Mouse (Mus musculus) midbrain, embryonic 13.5 days (tissue): ENCODE measurements around the gene Nhsl2. TPM values are rescaled to one million over a fixed set of nuclear protein-coding genes. Genes with fewer than 3 reads are reported as not detected.

Experiments used
- ATAC-seq: fragments of 200-750 bp; cut with Nextera tagmentation; 2 replicates; pipeline ENCODE4 v1.8.0; 2017; ENCODE audit warnings: mild to moderate bottlenecking, moderate TSS enrichment, moderate library complexity
- H3K27ac ChIP-seq: fragments of 300-500 bp; sonication (generic); 2 replicates; pipeline ENCODE4 v1.5.1; 2015; ENCODE audit warnings: inconsistent platforms, mild to moderate bottlenecking, moderate library complexity
- H3K27me3 ChIP-seq: fragments of 300-500 bp; sonication (generic); 2 replicates; pipeline ENCODE4 v1.6.1; 2015; ENCODE audit warnings: mild to moderate bottlenecking, inconsistent platforms
- H3K36me3 ChIP-seq: fragments of 300-500 bp; sonication (generic); 2 replicates; pipeline ENCODE4 v1.6.1; 2015; ENCODE audit warnings: mild to moderate bottlenecking, inconsistent platforms
- H3K4me1 ChIP-seq: fragments of 300-500 bp; sonication (generic); replicated peaks from 2 replicates; pipeline ENCODE4 v1.6.1; 2015; ENCODE audit warnings: inconsistent platforms
- H3K4me2 ChIP-seq: fragments of 300-500 bp; sonication (generic); replicated peaks from 2 replicates; pipeline ENCODE4 v1.6.1; 2015; ENCODE audit warnings: moderate library complexity, mild to moderate bottlenecking, inconsistent platforms
- H3K4me3 ChIP-seq: fragments of 300-500 bp; sonication (generic); replicated peaks from 2 replicates; pipeline ENCODE4 v1.5.1; 2015; ENCODE audit warnings: mild to moderate bottlenecking, inconsistent platforms
- H3K9ac ChIP-seq: fragments of 300-500 bp; sonication (generic); replicated peaks from 2 replicates; pipeline ENCODE4 v1.6.1; 2015; ENCODE audit warnings: mild to moderate bottlenecking, inconsistent platforms
- H3K9me3 ChIP-seq: fragments of 300-500 bp; sonication (generic); 2 replicates; pipeline ENCODE4 v1.6.1; 2016; ENCODE audit warnings: mild to moderate bottlenecking, inconsistent platforms
- WGBS: fragments of 180-500 bp; shearing (Covaris S2); methylation state at CpG from one replicate; pipeline ENCODE4 v1.1.7; 2015; 5-methylcytosine and 5-hydroxymethylcytosine counted together
- polyA plus RNA-seq: library from polyadenylated mRNA; unstranded; fragments of >200 nt; fragmentation: Nextera tagmentation; extraction: Ambion mirVana; gene quantifications from 2 replicates; pipeline ENCODE4 v1.2.1, GENCODE M21; 2015

Gene Nhsl2
- polyA plus RNA-seq, 1 experiment from 2014 or later: 7.3 TPM

DNA sequence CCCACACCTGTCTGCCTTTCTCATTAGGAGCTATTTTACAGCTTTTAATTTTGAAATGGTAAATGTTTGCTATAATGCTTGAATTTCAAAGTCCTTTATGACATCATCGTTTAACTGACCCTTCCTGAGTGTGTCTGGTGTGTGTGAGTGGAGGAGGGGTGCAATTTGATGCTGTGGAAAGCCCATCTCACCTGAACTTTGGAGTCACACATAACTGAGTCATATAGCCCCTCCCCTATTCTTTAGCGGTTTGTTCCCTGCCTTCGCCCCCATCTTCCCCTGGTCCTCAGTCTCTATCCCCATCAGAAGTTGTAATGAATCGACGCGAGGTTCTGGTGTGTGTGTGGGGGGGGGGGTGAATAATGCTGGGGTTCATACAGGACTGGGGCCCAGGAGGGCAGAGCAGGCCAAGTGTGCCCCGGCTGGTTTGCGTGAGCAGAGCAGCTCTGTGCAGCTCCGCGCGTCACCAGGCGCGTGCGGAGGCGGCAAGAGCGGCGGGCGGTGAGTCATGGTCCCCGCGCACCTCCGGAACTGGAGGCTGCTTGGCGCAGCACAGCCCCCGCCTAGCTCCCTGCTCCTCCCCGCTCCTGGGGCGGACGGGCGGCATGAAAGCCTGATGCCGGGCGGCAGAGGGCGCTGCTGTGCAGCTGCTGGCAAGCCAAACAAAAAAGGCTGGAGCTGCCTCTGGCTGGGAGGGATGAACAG is 104.8 kb downstream of the Nhsl2 start:
- peak overlapping the region; percentile 57 for H3K4me2 ChIP-seq
- peak overlapping the region; percentile 33 for H3K4me3 ChIP-seq
- 0 out of 2 replicates have a peak, but pooled peaks cover 4% of the 10 kb centered on the region for H3K4me1 ChIP-seq
- H3K27me3 ChIP-seq: peaks cover 50% of the 10 kb centered on the region
- 19% methylated on average over 30 of the region's 30 CpGs for WGBS
- no peaks in the 10 kb centered on the region for H3K36me3 ChIP-seq
- no peaks in the 10 kb centered on the region for H3K9me3 ChIP-seq
- H3K27ac ChIP-seq: no peak overlapping the region
- H3K9ac ChIP-seq: peak overlapping the region; percentile 61
- peak; percentile 99 for ATAC-seq

DNA sequence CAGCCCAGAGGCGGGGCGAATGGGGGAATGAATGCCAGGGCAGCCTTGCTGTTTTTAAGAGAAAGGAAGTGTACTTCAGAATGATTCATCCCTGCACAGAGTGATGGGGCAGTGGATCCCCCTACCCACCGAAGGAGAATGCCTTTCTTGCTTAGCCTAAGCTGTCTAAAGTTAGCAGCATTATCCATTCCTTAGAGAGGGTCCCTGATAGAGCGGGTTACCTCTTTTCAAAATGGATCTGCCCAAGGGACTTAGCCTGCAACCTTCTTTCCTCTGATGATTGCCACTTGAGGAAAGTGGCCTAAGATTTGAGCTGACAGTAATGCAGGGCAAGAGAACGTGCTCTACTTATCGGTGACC is 105.3 kb downstream of the Nhsl2 start:
- Histone ChIP-seq H3K4me1 (0 out of 2 replicates have a peak, but pooled peaks cover 4% of the 10 kb centered on the region), H3K9ac (0 out of 2 replicates have a peak overlapping the region, but pooled peaks have one; percentile 61), H3K27ac (no peak overlapping the region), H3K4me2 (peak overlapping the region; percentile 57), H3K9me3 (no peaks in the 10 kb centered on the region), H3K4me3 (no peak overlapping the region; the same call in 1 of the 2 replicates), H3K36me3 (no peaks in the 10 kb centered on the region), H3K27me3 (peaks cover 50% of the 10 kb centered on the region)
- ATAC-seq: no peak
- 38% methylated on average over 6 of the region's 6 CpGs for WGBS

DNA sequence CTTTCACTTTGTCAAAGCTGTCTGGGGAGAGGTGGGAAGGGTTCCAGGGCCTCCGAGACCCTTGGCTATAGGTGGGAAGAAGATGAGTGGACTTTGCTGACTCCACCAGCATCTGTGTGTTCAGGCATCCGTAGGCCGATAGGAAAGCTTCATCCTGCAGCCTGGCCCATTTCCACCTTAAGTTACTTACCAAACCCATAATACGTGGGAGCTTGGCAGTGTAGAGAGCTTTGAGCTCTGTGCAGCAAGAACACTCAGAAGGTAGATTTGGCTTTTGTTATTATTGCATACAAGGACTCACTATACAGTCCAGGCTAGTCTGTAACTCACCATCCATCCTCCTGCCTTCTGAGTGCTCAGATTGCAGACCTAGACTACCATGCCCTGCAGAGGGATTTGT is 112.7 kb downstream of the Nhsl2 start:
- 87% methylated on average over 4 of the region's 4 CpGs for WGBS
- Histone ChIP-seq H3K9ac (no peak overlapping the region), H3K36me3 (no peaks in the 10 kb centered on the region), H3K4me2 (no peak overlapping the region), H3K9me3 (no peaks in the 10 kb centered on the region), H3K4me1 (no peaks in the 10 kb centered on the region), H3K27me3 (peaks cover 33% of the 10 kb centered on the region; the same call in 1 of the 2 replicates), H3K4me3 (no peak overlapping the region), H3K27ac (no peak overlapping the region)
- no peak for ATAC-seq

DNA sequence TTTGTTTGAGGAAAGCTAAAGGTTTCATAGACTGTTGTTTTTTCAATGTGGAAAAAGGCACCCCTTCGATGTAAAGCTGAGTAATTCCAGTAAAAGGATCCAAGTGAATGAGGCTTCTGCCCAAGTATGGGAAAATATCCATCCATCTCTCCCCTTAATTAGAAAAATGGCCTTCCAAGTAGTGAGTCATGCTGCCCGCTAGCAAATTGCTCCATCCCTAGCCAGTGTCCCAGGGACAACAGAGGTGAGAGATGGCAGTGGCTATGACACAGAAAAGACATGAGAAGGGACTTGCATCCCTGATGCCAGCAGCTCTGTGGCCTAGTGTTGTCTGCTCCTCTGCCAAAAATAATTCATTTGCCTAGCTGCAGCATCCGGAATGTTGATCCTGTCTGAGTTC is 114.5 kb downstream of the Nhsl2 start:
- H3K4me3 ChIP-seq: no peak overlapping the region
- H3K4me2 ChIP-seq: no peak overlapping the region
- WGBS: 88% methylated on average over 3 of the region's 3 CpGs
- H3K4me1 ChIP-seq: no peaks in the 10 kb centered on the region
- ATAC-seq: no peak
- H3K27me3 ChIP-seq: peaks cover 22% of the 10 kb centered on the region; the same call in 1 of the 2 replicates
- no peaks in the 10 kb centered on the region for H3K36me3 ChIP-seq
- no peak overlapping the region for H3K9ac ChIP-seq
- no peak overlapping the region for H3K27ac ChIP-seq
- H3K9me3 ChIP-seq: no peaks in the 10 kb centered on the region

DNA sequence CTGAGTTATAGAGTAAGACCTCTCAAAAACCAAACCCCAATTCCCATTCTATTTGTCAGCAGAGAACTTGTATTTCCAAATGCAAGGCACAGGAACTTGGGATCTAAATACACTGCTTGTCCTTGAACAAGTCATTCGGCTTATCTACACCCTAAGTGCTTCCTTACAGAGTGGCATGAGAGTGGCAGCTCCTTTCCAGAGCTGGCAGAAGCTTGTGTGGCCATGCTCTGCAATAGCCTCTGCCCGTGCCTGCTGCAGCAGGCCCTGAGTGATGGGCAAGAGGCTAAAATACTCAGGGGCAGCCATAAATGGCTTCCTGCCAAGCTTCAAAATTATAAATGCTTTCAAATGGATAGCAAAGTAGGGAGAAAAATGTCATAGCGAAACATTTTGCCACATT is 123.8 kb downstream of the Nhsl2 start:
- no peak overlapping the region for H3K9ac ChIP-seq
- no peaks in the 10 kb centered on the region for H3K4me1 ChIP-seq
- H3K4me3 ChIP-seq: no peak overlapping the region
- no peak overlapping the region for H3K4me2 ChIP-seq
- 87% methylated on average over 3 of the region's 3 CpGs for WGBS
- H3K36me3 ChIP-seq: no peaks in the 10 kb centered on the region
- no peaks in the 10 kb centered on the region for H3K9me3 ChIP-seq
- no peak overlapping the region for H3K27ac ChIP-seq
- no peak for ATAC-seq
- H3K27me3 ChIP-seq: peaks cover 29% of the 10 kb centered on the region; the same call in 1 of the 2 replicates

DNA sequence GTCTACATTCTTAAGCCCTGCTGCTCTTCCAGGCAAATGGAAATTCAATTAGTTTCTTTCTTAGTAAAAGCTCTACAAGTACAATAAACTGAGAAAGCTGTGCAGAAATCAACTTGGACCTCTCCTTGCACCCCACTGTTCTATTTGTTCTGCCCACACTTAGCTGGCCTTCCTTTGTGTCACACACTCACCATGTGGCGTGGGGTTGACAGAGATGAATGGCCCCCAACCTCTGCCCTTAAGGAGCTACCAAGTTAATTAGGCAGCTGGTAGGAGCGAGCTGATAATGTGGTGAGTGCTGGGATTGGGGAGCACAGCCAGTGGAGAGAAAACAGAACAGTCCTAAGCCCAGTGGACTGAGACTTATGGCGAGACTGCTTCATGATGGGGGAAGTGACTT is 127.7 kb downstream of the Nhsl2 start:
- no peak overlapping the region for H3K4me2 ChIP-seq
- no peak for ATAC-seq
- no peaks in the 10 kb centered on the region for H3K9me3 ChIP-seq
- no peaks in the 10 kb centered on the region for H3K36me3 ChIP-seq
- H3K4me1 ChIP-seq: no peaks in the 10 kb centered on the region
- no peak overlapping the region for H3K27ac ChIP-seq
- no peak overlapping the region for H3K4me3 ChIP-seq
- H3K9ac ChIP-seq: no peak overlapping the region
- H3K27me3 ChIP-seq: peaks cover 42% of the 10 kb centered on the region; the same call in 1 of the 2 replicates
- WGBS: 33% methylated on average over 3 of the region's 3 CpGs

DNA sequence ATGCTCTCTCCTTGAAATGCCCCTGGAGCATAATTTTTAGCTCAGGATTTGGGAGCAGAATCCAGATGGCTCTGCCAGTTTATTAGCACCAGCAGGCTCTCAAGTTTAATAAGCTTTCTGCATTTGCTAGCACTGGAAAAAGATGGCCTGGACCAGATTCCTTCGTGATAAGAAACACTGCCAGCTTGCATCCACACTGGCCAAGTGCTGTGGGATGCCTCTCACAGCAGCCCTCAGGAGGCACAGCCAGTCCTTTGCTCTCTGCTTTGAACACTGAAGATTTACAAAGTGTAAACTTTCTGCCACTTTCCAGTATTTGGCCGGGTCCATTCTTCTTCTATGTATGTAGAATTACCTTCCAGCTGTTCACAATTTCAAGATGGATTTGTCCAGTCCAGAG is 129.7 kb downstream of the Nhsl2 start:
- Histone ChIP-seq H3K36me3 (no peaks in the 10 kb centered on the region), H3K4me2 (no peak overlapping the region)

DNA sequence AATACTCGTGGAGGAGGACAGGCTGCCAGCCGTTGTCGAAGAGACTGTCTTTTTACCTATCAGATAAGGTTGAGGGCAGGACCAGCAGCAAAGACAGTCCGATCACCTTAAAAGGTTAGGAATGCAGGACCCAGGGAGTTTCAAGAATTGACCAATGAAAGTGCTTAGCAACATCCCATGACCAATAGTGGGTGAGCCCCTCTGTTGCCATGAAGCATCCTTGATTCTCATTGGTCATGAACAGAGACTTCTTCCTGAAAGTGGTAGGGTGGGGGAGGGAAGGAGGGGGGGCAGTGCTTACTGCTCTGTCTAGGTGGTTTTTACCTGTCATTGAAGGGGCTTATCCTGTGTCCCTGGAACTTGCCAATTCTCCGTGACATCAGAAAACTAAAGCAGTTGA is 130.1 kb downstream of the Nhsl2 start:
- H3K4me1 ChIP-seq: no peaks in the 10 kb centered on the region
- H3K4me2 ChIP-seq: no peak overlapping the region
- no peak overlapping the region for H3K27ac ChIP-seq
- H3K36me3 ChIP-seq: no peaks in the 10 kb centered on the region
- H3K4me3 ChIP-seq: no peak overlapping the region
- WGBS: 40% methylated on average over 5 of the region's 5 CpGs
- H3K9me3 ChIP-seq: no peaks in the 10 kb centered on the region
- peak; percentile 77 for ATAC-seq
- peaks cover 36% of the 10 kb centered on the region; the same call in 1 of the 2 replicates for H3K27me3 ChIP-seq
- H3K9ac ChIP-seq: no peak overlapping the region

More for the DNA sequence above, 129.7 kb downstream of the Nhsl2 start:
- no peak for ATAC-seq
- Histone ChIP-seq H3K4me3 (no peak overlapping the region), H3K9me3 (no peaks in the 10 kb centered on the region), H3K9ac (no peak overlapping the region), H3K27me3 (peaks cover 36% of the 10 kb centered on the region; the same call in 1 of the 2 replicates), H3K4me1 (no peaks in the 10 kb centered on the region), H3K27ac (no peak overlapping the region)
- WGBS: 46% methylated on average over 2 of the region's 2 CpGs

DNA sequence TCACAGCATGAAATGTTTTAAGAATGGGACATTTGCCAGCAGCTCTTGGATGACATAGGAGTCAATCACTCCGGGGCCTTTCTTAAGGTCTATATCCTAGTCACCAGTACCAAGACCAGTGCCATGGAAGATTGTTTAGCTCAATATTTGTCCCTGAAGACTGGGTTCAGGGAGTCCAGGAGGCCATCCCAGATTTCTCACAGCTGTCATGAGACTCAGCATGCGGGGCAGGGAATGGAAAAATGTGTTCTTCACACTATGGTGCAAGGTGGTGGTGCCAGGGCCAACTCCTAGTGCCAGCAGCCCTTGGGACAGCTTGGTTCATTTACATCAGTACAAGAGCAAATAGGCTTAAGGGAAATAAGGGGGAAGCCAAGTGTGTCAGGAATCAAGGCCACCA is 131.4 kb downstream of the Nhsl2 start:
- Histone ChIP-seq H3K4me2 (no peak overlapping the region), H3K36me3 (no peaks in the 10 kb centered on the region), H3K9me3 (no peaks in the 10 kb centered on the region), H3K27ac (no peak overlapping the region), H3K4me1 (no peaks in the 10 kb centered on the region), H3K27me3 (peaks cover 45% of the 10 kb centered on the region; the same call in 1 of the 2 replicates), H3K9ac (no peak overlapping the region), H3K4me3 (no peak overlapping the region)
- WGBS: 82% methylated on average over 2 of the region's 2 CpGs
- no peak for ATAC-seq

DNA sequence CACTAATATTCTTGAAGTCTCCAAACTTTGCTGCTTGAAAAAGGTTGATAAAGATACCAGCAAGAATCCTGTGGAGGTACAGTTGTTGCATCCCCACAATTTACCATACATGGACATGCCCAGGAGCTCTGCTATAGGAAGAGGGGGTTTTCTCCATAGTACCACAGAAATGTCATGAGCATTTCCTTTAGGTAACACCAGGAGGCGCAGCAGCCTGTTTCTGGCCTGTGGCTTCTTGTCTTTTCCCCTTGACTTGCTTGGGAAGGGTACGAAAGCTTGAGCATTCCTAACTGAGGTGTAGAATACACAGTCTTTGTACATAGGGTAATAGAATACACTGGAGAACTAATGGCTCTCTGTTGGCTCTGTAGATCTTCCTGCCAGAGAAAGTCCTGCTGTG is 132.3 kb downstream of the Nhsl2 start:
- ATAC-seq: no peak
- 46% methylated on average over 2 of the region's 2 CpGs for WGBS
- H3K4me1 ChIP-seq: no peaks in the 10 kb centered on the region
- H3K9ac ChIP-seq: no peak overlapping the region
- H3K27ac ChIP-seq: no peak overlapping the region
- H3K9me3 ChIP-seq: no peaks in the 10 kb centered on the region
- H3K4me3 ChIP-seq: no peak overlapping the region
- H3K4me2 ChIP-seq: no peak overlapping the region
- no peaks in the 10 kb centered on the region for H3K36me3 ChIP-seq
- H3K27me3 ChIP-seq: peaks cover 47% of the 10 kb centered on the region; the same call in 1 of the 2 replicates

DNA sequence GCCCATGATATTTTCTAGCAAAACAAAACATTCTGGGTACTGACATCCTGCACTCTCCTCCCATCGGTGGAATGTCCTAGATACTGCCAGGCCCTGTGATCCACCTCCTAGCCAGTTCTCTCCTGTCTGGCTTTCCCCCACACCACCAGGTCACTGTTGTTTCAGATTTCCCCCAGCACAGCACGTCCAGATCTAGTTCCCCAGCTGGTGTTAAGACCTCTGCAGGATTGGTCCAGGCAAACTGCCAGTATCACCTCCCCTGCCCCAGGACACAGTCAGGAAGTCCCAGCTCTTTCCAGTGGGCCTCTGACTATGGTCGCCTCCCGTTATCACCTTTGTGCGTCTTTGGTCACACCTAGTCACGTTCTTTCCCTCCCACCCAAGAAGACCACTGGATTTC is 134.5 kb downstream of the Nhsl2 start:
- WGBS: 67% methylated on average over 6 of the region's 6 CpGs

DNA sequence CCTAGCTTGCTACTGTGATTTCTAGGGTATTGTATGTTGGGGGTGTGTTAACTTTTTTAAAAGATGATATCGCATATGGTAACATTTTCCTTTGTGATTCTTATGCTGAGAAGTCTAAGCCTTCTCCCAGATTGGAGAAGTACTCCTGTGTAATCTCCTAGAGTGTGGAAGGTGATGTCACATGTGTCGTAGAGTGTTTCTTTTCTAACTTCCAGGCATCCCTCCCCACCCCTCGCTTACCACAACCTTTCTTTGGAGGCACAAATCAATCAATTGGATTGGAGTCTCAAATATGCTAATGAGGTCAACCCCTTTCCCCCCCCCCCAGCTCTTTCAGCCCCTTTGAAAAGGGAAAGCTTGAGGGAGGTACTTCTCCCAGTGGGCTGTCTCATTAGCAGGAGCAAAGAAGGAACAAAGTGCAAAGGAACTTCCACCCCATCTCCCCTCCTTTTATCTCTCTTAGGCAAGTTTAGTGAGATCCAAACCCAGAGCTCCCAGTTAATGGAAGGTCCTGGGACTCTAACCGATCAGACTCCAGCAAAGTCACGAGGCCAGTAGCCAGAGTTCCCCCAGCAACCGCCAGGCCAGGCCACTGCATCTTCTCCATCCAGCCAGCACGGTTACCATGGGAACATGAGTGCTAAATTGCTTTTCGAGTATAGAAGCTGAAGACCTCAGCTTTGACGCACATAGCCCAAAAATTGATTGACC is 137.6 kb downstream of the Nhsl2 start:
- 30% methylated on average over 9 of the region's 9 CpGs for WGBS
- no peak overlapping the region for H3K4me3 ChIP-seq
- no peaks in the 10 kb centered on the region for H3K36me3 ChIP-seq
- H3K4me1 ChIP-seq: peaks cover 6% of the 10 kb centered on the region
- H3K9ac ChIP-seq: no peak overlapping the region
- H3K27me3 ChIP-seq: peaks cover 46% of the 10 kb centered on the region; the same call in 1 of the 2 replicates
- no peaks in the 10 kb centered on the region for H3K9me3 ChIP-seq
- ATAC-seq: peak; percentile 71; the same call in 1 of the 2 replicates
- H3K4me2 ChIP-seq: no peak overlapping the region
- no peak overlapping the region for H3K27ac ChIP-seq

More for the DNA sequence above, 134.5 kb downstream of the Nhsl2 start:
- Histone ChIP-seq H3K9ac (no peak overlapping the region), H3K9me3 (no peaks in the 10 kb centered on the region), H3K4me2 (no peak overlapping the region), H3K4me1 (peaks cover 6% of the 10 kb centered on the region), H3K27me3 (peaks cover 37% of the 10 kb centered on the region; the same call in 1 of the 2 replicates), H3K27ac (no peak overlapping the region), H3K36me3 (no peaks in the 10 kb centered on the region), H3K4me3 (no peak overlapping the region)
- no peak for ATAC-seq
